Mouse (Mus musculus): Measurements from ENCODE around the gene Wrap53.

- TF ChIP-seq POLR2A (IDR thresholded peaks at IDR 0.05; ENCODE audit: low read depth, low read length) (no peak), CTCF (IDR thresholded peaks at IDR 0.05; ENCODE audit: borderline replicate concordance, insufficient read depth, low read length) (no peak)
Measured at GRCm38 (mm10) chr11:69516661-69517060, 63.4 kb downstream of the Wrap53 start.
